Mouse (Mus musculus): Measurements from ENCODE around the gene Tspan12.
"Not testable (repeated sequence)": the region's sequence is repeated elsewhere in the genome, so short reads cannot be mapped to it uniquely, and the experiment has no call there.

GRCm38 (mm10) chr6:21887971-21888370, 35.7 kb upstream of the Tspan12 start:
- not testable (repeated sequence) for TF ChIP-seq CTCF (IDR thresholded peaks at IDR 0.05; ENCODE audit: control insufficient read depth, insufficient read depth, low read length); POLR2A (IDR thresholded peaks at IDR 0.05; ENCODE audit: borderline replicate concordance, control insufficient read depth, low read depth, low read length)

All from bone marrow, adult 2 months (tissue).